Mouse (Mus musculus) kidney, postnatal 0 days (tissue): Measurements from ENCODE around the gene Nup62cl. TPM values are rescaled to one million over a fixed set of nuclear protein-coding genes. Genes with fewer than 3 reads are reported as not detected.

Experiments used
- ATAC-seq: fragments of 200-750 bp; cut with Nextera tagmentation; replicated peaks from 2 replicates; pipeline ENCODE4 v1.8.0; 2017; ENCODE audit warnings: low read depth, moderate number of reproducible peaks, moderate TSS enrichment, moderate library complexity; ENCODE audit not compliant: low FRiP score
- DNase-seq: peaks from one replicate; pipeline ENCODE4 v3.0.0-alpha.2; 2016; ENCODE audit warnings: low spot score
- H3K27ac ChIP-seq: fragments of 300-500 bp; sonication (generic); 2 replicates; pipeline ENCODE4 v1.5.1; 2014; ENCODE audit warnings: mild to moderate bottlenecking
- H3K27me3 ChIP-seq: fragments of 300-500 bp; sonication (generic); 2 replicates; pipeline ENCODE4 v1.6.1; 2014; ENCODE audit warnings: low read length, mixed read lengths; ENCODE audit not compliant: insufficient read depth
- H3K36me3 ChIP-seq: fragments of 300-500 bp; sonication (generic); 2 replicates; pipeline ENCODE4 v1.6.1; 2014; ENCODE audit warnings: low read length, mixed read lengths; ENCODE audit not compliant: insufficient read depth
- H3K4me1 ChIP-seq: fragments of 300-500 bp; sonication (generic); replicated peaks from 2 replicates; pipeline ENCODE4 v1.6.1; 2014; ENCODE audit warnings: antibody characterized with exemption, low read length, mixed read lengths; ENCODE audit not compliant: insufficient read depth
- H3K4me2 ChIP-seq: fragments of 300-500 bp; sonication (generic); 2 replicates; pipeline ENCODE4 v1.6.1; 2014; ENCODE audit warnings: mild to moderate bottlenecking, low read length, moderate library complexity, mixed read lengths
- H3K4me3 ChIP-seq: fragments of 300-500 bp; sonication (generic); replicated peaks from 2 replicates; pipeline ENCODE4 v1.5.1; 2014; ENCODE audit warnings: low read depth, low read length
- H3K9ac ChIP-seq: fragments of 300-500 bp; sonication (generic); 2 replicates; pipeline ENCODE4 v1.6.1; 2014; ENCODE audit warnings: low read depth, low read length
- H3K9me3 ChIP-seq: fragments of 300-500 bp; sonication (generic); replicated peaks from 2 replicates; pipeline ENCODE4 v1.6.1; 2016; ENCODE audit warnings: low read length, inconsistent platforms, mixed read lengths
- CTCF ChIP-seq: IDR thresholded peaks from 2 replicates; pipeline ENCODE4 v1.5.1; 2016; ENCODE audit warnings: antibody characterized with exemption, low read depth, mild to moderate bottlenecking, moderate library complexity
- WGBS: fragments of 180-500 bp; shearing (Covaris S2); extraction: QIAGEN DNeasy Blood & Tissue Kit; methylation state at CpG from one replicate; pipeline ENCODE4 v1.1.7; 2014; 5-methylcytosine and 5-hydroxymethylcytosine counted together
- polyA plus RNA-seq: library from polyadenylated mRNA; unstranded; fragments of >200 nt; fragmentation: Nextera tagmentation; extraction: Ambion mirVana; gene quantifications from 2 replicates; pipeline ENCODE4 v1.2.1, GENCODE M21; 2015

Nup62cl gene
- polyA plus RNA-seq, 1 experiment from 2014 or later: 1.4 TPM

- ATAC-seq (peak; percentile 74; the same call in 1 of the 2 replicates), DNase-seq (peak; percentile 76)
- TF ChIP-seq CTCF: no peak
- Histone ChIP-seq H3K27me3 (no peaks in the 10 kb centered on the region), H3K4me2 (peak within 1 kb of the TSS; percentile 47), H3K9me3 (no peaks in the 10 kb centered on the region), H3K4me3 (peak within 1 kb of the TSS; percentile 49), H3K27ac (peak within 1 kb of the TSS; percentile 62), H3K36me3 (no peaks in the 10 kb centered on the region), H3K4me1 (no peaks in the 10 kb centered on the region), H3K9ac (peak within 1 kb of the TSS; percentile 53)
- 20% methylated on average over 25 of the region's 25 CpGs for WGBS
Measured at GRCm38 (mm10) chrX:139997740-139998690, 64.5 kb downstream of the Nup62cl start, which contains the start of gene Rbm41. Gene Rbm41, minus strand, starts transcription at chrX:139998595.

- no peaks in the 10 kb centered on the region for H3K4me1 ChIP-seq
- 84% methylated on average over 5 of the region's 5 CpGs for WGBS
- H3K9ac ChIP-seq: no peak overlapping the region
- no peaks in the 10 kb centered on the region for H3K36me3 ChIP-seq
- H3K27me3 ChIP-seq: no peaks in the 10 kb centered on the region
- DNase-seq: no peak
- no peak overlapping the region for H3K4me3 ChIP-seq
- H3K9me3 ChIP-seq: no peaks in the 10 kb centered on the region
- no peak for TF ChIP-seq CTCF
- no peak overlapping the region for H3K27ac ChIP-seq
- no peak for ATAC-seq
- no peak overlapping the region for H3K4me2 ChIP-seq
Measured at GRCm38 (mm10) chrX:139982115-139982514, 80.4 kb downstream of the Nup62cl start.

Other genes with a start within 250 kb of the Nup62cl start
- 6.9 and 7.0 TPM in 2 replicates for gene Morc4, start 191.0 kb downstream of the Nup62cl start, polyA plus RNA-seq
- 2.2 and 3.0 TPM in 2 replicates for gene Rbm41, start 64.1 kb downstream of the Nup62cl start, polyA plus RNA-seq
- not detected in 2 replicates for gene Pih1h3b, start 167 bp upstream of the Nup62cl start, polyA plus RNA-seq